Mouse (Mus musculus): ENCODE data around the gene St3gal4. TPM values are rescaled to one million over a fixed set of nuclear protein-coding genes. Genes with fewer than 3 reads are reported as not detected.

The St3gal4 gene
- total and polyA plus RNA-seq, 3 experiments: 54.2 to 56.3 TPM; not detected in 1

- H3K4me3 ChIP-seq (ENCODE audit: control insufficient read depth in 1 of 2, insufficient read depth in 1 of 2, low read depth in 2 of 2, low read length in 2 of 2): peak overlapping the region; percentile 91 to 93
- no peaks in the 10 kb centered on the region for H3K9me3 ChIP-seq (replicated peaks; ENCODE audit: insufficient read depth, low read length)
- peaks cover 74% of the 10 kb centered on the region for H3K79me2 ChIP-seq (ENCODE audit: control insufficient read depth, insufficient read depth, low read length, poor library complexity)
- H3K9ac ChIP-seq (ENCODE audit: control insufficient read depth, low read depth, low read length, poor library complexity, severe bottlenecking): peak overlapping the region; percentile 97
- H3K27me3 ChIP-seq (ENCODE audit: control insufficient read depth in 1 of 2, insufficient read depth in 2 of 2, low read length in 2 of 2): no peaks in the 10 kb centered on the region
- DNase-seq (ENCODE audit: low read depth, low spot score): peak; percentile 91
- H3K36me3 ChIP-seq (ENCODE audit: control insufficient read depth in 1 of 2, insufficient read depth in 2 of 2, low read length in 2 of 2): peaks cover 0 to 44% of the 10 kb centered on the region in 2 experiments; a peak in 2 of 4 replicates
- peak overlapping the region; percentile 97 for H3K27ac ChIP-seq (ENCODE audit: control insufficient read depth, low read depth, low read length)
- H3K4me1 ChIP-seq (ENCODE audit: control insufficient read depth in 1 of 2, insufficient read depth in 2 of 2, low read length in 2 of 2): peaks cover 8 to 43% of the 10 kb centered on the region in 2 experiments
- TF ChIP-seq KAT2A (conservative IDR thresholded peaks at IDR 0.05; ENCODE audit: low read depth, low read length) (no peak), MYC (IDR thresholded peaks at IDR 0.05; ENCODE audit: low read depth, low read length) (0 out of 2 replicates have a peak, but pooled peaks have one; percentile 47), GATA1 (IDR thresholded peaks at IDR 0.05; ENCODE audit: low read depth, low read length) (no peak), CTCF (IDR thresholded peaks at IDR 0.05 in 2 of 3, conservative IDR thresholded peaks at IDR 0.05 in 1 of 3; ENCODE audit: control insufficient read depth in 1 of 3, insufficient read depth in 1 of 3, low read depth in 2 of 3, low read length in 3 of 3, poor library complexity in 1 of 3, severe bottlenecking in 1 of 3) (no peak), MAZ (IDR thresholded peaks at IDR 0.05; ENCODE audit: low read depth, low read length) (peak; percentile 94), JUND (IDR thresholded peaks at IDR 0.05; ENCODE audit: low read depth, low read length) (no peak), E2F4 (IDR thresholded peaks at IDR 0.05; ENCODE audit: borderline replicate concordance, low read depth, low read length) (no peak), NRF1 (IDR thresholded peaks at IDR 0.05; ENCODE audit: insufficient read depth, low read depth, low read length, poor library complexity, severe bottlenecking) (peak; percentile 62), ETS1 (IDR thresholded peaks at IDR 0.05; ENCODE audit: low read depth, low read length) (0 out of 2 replicates have a peak, but pooled peaks have one; percentile 15), RCOR1 (IDR thresholded peaks at IDR 0.05; ENCODE audit: low read depth, low read length) (no peak), CHD2 (IDR thresholded peaks at IDR 0.05; ENCODE audit: low read length) (no peak), ZC3H11A (IDR thresholded peaks at IDR 0.05; ENCODE audit: low read depth, low read length) (no peak), HCFC1 (IDR thresholded peaks at IDR 0.05; ENCODE audit: low read depth, low read length) (no peak), TCF12 (IDR thresholded peaks at IDR 0.05; ENCODE audit: low read depth, low read length) (peak; percentile 47; the same call in 1 of the 2 replicates), RAD21 (IDR thresholded peaks at IDR 0.05; ENCODE audit: low read depth, low read length) (no peak), SIN3A (IDR thresholded peaks at IDR 0.05; ENCODE audit: low read length) (no peak), BHLHE40 (IDR thresholded peaks at IDR 0.05; ENCODE audit: borderline replicate concordance, low read depth, low read length) (no peak), ELF1 (IDR thresholded peaks at IDR 0.05; ENCODE audit: low read depth, low read length) (no peak), USF1 (IDR thresholded peaks at IDR 0.05; ENCODE audit: low read depth, low read length) (no peak), GABPA (IDR thresholded peaks at IDR 0.05; ENCODE audit: low read depth, low read length) (no peak), EP300 (IDR thresholded peaks at IDR 0.05; ENCODE audit: low read depth in 1 of 2, low read length in 2 of 2) (peak in 1 of 2 experiments; percentile 47; a peak in 2 of 4 replicates), ZNF384 (IDR thresholded peaks at IDR 0.05; ENCODE audit: low read depth, low read length) (no peak), MXI1 (IDR thresholded peaks at IDR 0.05; ENCODE audit: low read depth, low read length) (peak; percentile 83), ZKSCAN1 (IDR thresholded peaks at IDR 0.05; ENCODE audit: low read depth, low read length) (no peak), CHD1 (IDR thresholded peaks at IDR 0.05; ENCODE audit: low read depth, low read length) (no peak), POLR2AphosphoS5 (IDR thresholded peaks at IDR 0.05; ENCODE audit: borderline replicate concordance, low read depth, low read length) (0 out of 2 replicates have a peak, but pooled peaks have one; percentile 1), SMC3 (IDR thresholded peaks at IDR 0.05; ENCODE audit: low read depth, low read length) (no peak), POLR2AphosphoS2 (IDR thresholded peaks at IDR 0.05; ENCODE audit: low read length) (no peak; the same call in 1 of the 2 replicates), MAX (IDR thresholded peaks at IDR 0.05; ENCODE audit: low read length) (peak; percentile 79), MYB (IDR thresholded peaks at IDR 0.05; ENCODE audit: low read depth, low read length) (no peak), MAFK (IDR thresholded peaks at IDR 0.05; ENCODE audit: borderline replicate concordance, low read depth, low read length) (no peak), TAL1 (IDR thresholded peaks at IDR 0.05; ENCODE audit: low read length) (no peak), MEF2A (IDR thresholded peaks at IDR 0.05; ENCODE audit: extremely low read depth, insufficient replicate concordance, low read depth, low read length, poor library complexity, severe bottlenecking) (no peak), ZMIZ1 (IDR thresholded peaks at IDR 0.05; ENCODE audit: low read depth, low read length) (peak; percentile 56; the same call in 1 of the 2 replicates), TBP (IDR thresholded peaks at IDR 0.05; ENCODE audit: low read depth, low read length) (no peak)
Measured at GRCm38 (mm10) chr9:35116391-35117381, 2.4 kb downstream of the St3gal4 start.

All from MEL (cell line).